Mouse (Mus musculus) left cerebral cortex, adult 8-10 months (tissue): ENCODE measurements around the gene Zfp872. TPM values are rescaled to one million over a fixed set of nuclear protein-coding genes. Genes with fewer than 3 reads are reported as not detected.
"Not testable (repeated sequence)": the region's sequence is repeated elsewhere in the genome, so short reads cannot be mapped to it uniquely, and the experiment has no call there.

Experiments
- DNase-seq, 2 experiments: peaks; one replicate each; pipeline ENCODE4 v3.0.0; 2022; ENCODE audit warnings: low spot score in 2 of 2
- total RNA-seq, 4 experiments: library from RNA; stranded (reverse); gene quantifications; 2 replicates each; pipeline ENCODE4 v1.2.4; 2022

Gene Zfp872
- total RNA-seq = under 1 TPM in 1 of 4 experiments, not detected in 3; 0.35 TPM

GRCm38 (mm10) chr9:22188025-22188611, at the start of gene Zfp872:
Zfp872 (plus strand) TSS chr9:22188090.
- DNase-seq = peak in 1 of 2 experiments; percentile 19

- DNase-seq = no peak
Measured at GRCm38 (mm10) chr9:22138480-22138879, 49.4 kb upstream of the Zfp872 start.

- no peak for DNase-seq
Measured at GRCm38 (mm10) chr9:22139746-22140145, 48.1 kb upstream of the Zfp872 start.

GRCm38 (mm10) chr9:22143108-22144037, 44.5 kb upstream of the Zfp872 start:
- DNase-seq = peak; percentile 68 to 82

- DNase-seq = no peak
Measured at GRCm38 (mm10) chr9:22144304-22144965, 43.5 kb upstream of the Zfp872 start.

- no peak for DNase-seq
Measured at GRCm38 (mm10) chr9:22149426-22150248, 38.3 kb upstream of the Zfp872 start.

GRCm38 (mm10) chr9:22150249-22150693, 37.6 kb upstream of the Zfp872 start:
- not testable (repeated sequence) for DNase-seq

GRCm38 (mm10) chr9:22150946-22151345, 36.9 kb upstream of the Zfp872 start:
- DNase-seq = no peak

GRCm38 (mm10) chr9:22153810-22154209, 34.1 kb upstream of the Zfp872 start:
- DNase-seq = no peak

GRCm38 (mm10) chr9:22155614-22156013, 32.3 kb upstream of the Zfp872 start:
- DNase-seq = peak in 1 of 2 experiments; percentile 21

GRCm38 (mm10) chr9:22156497-22157245, 31.2 kb upstream of the Zfp872 start, which contains the start of gene Pigyl:
Pigyl (plus strand) TSS chr9:22156846.
- peak; percentile 98 for DNase-seq

GRCm38 (mm10) chr9:22157516-22158265, 30.2 kb upstream of the Zfp872 start:
- peak in 1 of 2 experiments; percentile 6 for DNase-seq

GRCm38 (mm10) chr9:22161299-22161698, 26.6 kb upstream of the Zfp872 start:
- no peak for DNase-seq

GRCm38 (mm10) chr9:22162305-22162704, 25.6 kb upstream of the Zfp872 start:
- DNase-seq = no peak

- DNase-seq = no peak
Measured at GRCm38 (mm10) chr9:22162912-22163311, 25.0 kb upstream of the Zfp872 start.

GRCm38 (mm10) chr9:22164711-22165668, 22.9 kb upstream of the Zfp872 start:
- peak; percentile 30 to 37 for DNase-seq

- no peak for DNase-seq
Measured at GRCm38 (mm10) chr9:22165964-22166363, 21.9 kb upstream of the Zfp872 start.

- no peak for DNase-seq
Measured at GRCm38 (mm10) chr9:22166686-22167085, 21.2 kb upstream of the Zfp872 start.
